Mouse (Mus musculus) granulocyte monocyte progenitor cell, adult 5-6 weeks (primary cell): ENCODE measurements around the gene Spn. TPM values are rescaled to one million over a fixed set of nuclear protein-coding genes. Genes with fewer than 3 reads are reported as not detected.

Experiments used
- ATAC-seq: replicated peaks from 2 replicates; pipeline ENCODE4 v1.8.0; 2016; ENCODE audit warnings: mild to moderate bottlenecking, moderate TSS enrichment, inconsistent platforms; ENCODE audit not compliant: poor library complexity, severe bottlenecking
- total RNA-seq, 2 experiments: library from RNA; stranded (forward) in 1 of 2; stranded (reverse) in 1 of 2; fragments of 200-712, 200-1000 nt in 1 of 2; fragments of >200 nt in 1 of 2; fragmentation: Nextera tagmentation in 1 of 2; gene quantifications; 2 replicates each; pipeline ENCODE4 v1.2.3; 2014 to 2017

Spn gene
- total RNA-seq, 2 experiments from 2014 or later: 159 to 356 TPM

GRCm38 (mm10) chr7:127084794-127085193, 52.8 kb downstream of the Spn start:
- no peak for ATAC-seq

DNA sequence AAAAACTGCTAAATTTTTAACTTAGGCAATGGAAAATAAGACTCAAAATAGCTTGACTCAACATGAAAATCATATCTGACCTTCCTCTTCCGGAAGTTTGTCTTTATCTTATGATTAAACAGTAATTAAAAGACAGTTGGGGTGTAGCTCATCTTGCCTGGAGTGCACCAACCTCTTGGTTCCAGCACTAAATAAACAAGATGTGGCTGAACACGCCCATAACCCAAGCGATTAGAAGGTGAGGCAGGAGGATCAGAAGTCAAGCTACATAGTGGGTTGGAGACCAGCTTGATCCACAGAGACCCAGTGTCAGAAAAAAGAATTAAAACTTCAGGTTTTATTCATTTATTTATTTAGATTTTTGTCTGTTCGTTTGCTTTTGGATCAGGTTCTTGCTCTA, 53.9 kb downstream of the Spn start:
- ATAC-seq: no peak

- no peak for ATAC-seq
Observed at GRCm38 (mm10) chr7:127082995-127083394, 54.6 kb downstream of the Spn start.

- 0 out of 2 replicates have a peak, but pooled peaks have one; percentile 6 for ATAC-seq
Observed at GRCm38 (mm10) chr7:127082271-127082670, 55.4 kb downstream of the Spn start.

Other genes with a start within 250 kb of the Spn start
- 27.9 and 31.9 TPM in 2 replicates for gene Tmem219, start 214.9 kb downstream of the Spn start, total RNA-seq (2014; fragmentation: Nextera tagmentation)
- gene Tmem219, start 214.9 kb downstream of the Spn start, total RNA-seq (2017): 20.0 and 26.5 TPM in 2 replicates
- gene Kctd13, start 208.9 kb downstream of the Spn start, total RNA-seq (2014; fragmentation: Nextera tagmentation): 12.4 and 23.1 TPM in 2 replicates
- 9.7 and 10.3 TPM in 2 replicates for gene Kctd13, start 208.9 kb downstream of the Spn start, total RNA-seq (2017)
- not detected in 2 replicates for gene Asphd1, start 188.2 kb downstream of the Spn start, total RNA-seq (2014; fragmentation: Nextera tagmentation)
- not detected in 2 replicates for gene Asphd1, start 188.2 kb downstream of the Spn start, total RNA-seq (2017)
- gene Sez6l2, start 187.3 kb downstream of the Spn start, total RNA-seq (2014; fragmentation: Nextera tagmentation): 3.4 and 6.4 TPM in 2 replicates
- gene Sez6l2, start 187.3 kb downstream of the Spn start, total RNA-seq (2017): 0.46 and 1.4 TPM in 2 replicates
- 72.3 and 78.9 TPM in 2 replicates for gene Cdipt, start 161.9 kb downstream of the Spn start, total RNA-seq (2014; fragmentation: Nextera tagmentation)
- 38.2 and 63.1 TPM in 2 replicates for gene Cdipt, start 161.9 kb downstream of the Spn start, total RNA-seq (2017)
- 1.1 and 2.7 TPM in 2 replicates for gene Cdiptos, start 161.7 kb downstream of the Spn start, total RNA-seq (2014; fragmentation: Nextera tagmentation)
- gene Cdiptos, start 161.7 kb downstream of the Spn start, total RNA-seq (2017): 0.26 and 1.1 TPM in 2 replicates
- gene Mvp, start 123.2 kb downstream of the Spn start, total RNA-seq (2014; fragmentation: Nextera tagmentation): 9.8 and 13.1 TPM in 2 replicates
- 17.7 and 22.1 TPM in 2 replicates for gene Mvp, start 123.2 kb downstream of the Spn start, total RNA-seq (2017)
- not detected in 2 replicates for gene Pagr1b, start 121.3 kb downstream of the Spn start, total RNA-seq (2014; fragmentation: Nextera tagmentation)
- 10.5 TPM in 1 of 2 replicates, not detected in the other for gene Pagr1b, start 121.3 kb downstream of the Spn start, total RNA-seq (2017)
- gene Pagr1a, start 120.5 kb downstream of the Spn start, total RNA-seq (2014; fragmentation: Nextera tagmentation): 17.5 and 50.8 TPM in 2 replicates
- gene Pagr1a, start 120.5 kb downstream of the Spn start, total RNA-seq (2017): 3.4 and 27.2 TPM in 2 replicates
- 2.3 and 28.3 TPM in 2 replicates for gene Gm42742, start 116.7 kb downstream of the Spn start, total RNA-seq (2014; fragmentation: Nextera tagmentation)
- gene Gm42742, start 116.7 kb downstream of the Spn start, total RNA-seq (2017): 32.7 and 35.4 TPM in 2 replicates
- gene Prrt2, start 116.6 kb downstream of the Spn start, total RNA-seq (2014; fragmentation: Nextera tagmentation): 1.8 and 6.9 TPM in 2 replicates
- gene Prrt2, start 116.6 kb downstream of the Spn start, total RNA-seq (2017): 0.43 and 1.6 TPM in 2 replicates
- gene Maz, start 110.8 kb downstream of the Spn start, total RNA-seq (2014; fragmentation: Nextera tagmentation): 143 and 169 TPM in 2 replicates
- 52.5 and 77.5 TPM in 2 replicates for gene Maz, start 110.8 kb downstream of the Spn start, total RNA-seq (2017)
- gene Kif22, start 95.4 kb downstream of the Spn start, total RNA-seq (2014; fragmentation: Nextera tagmentation): 26.2 and 29.2 TPM in 2 replicates
- 65.0 and 67.4 TPM in 2 replicates for gene Kif22, start 95.4 kb downstream of the Spn start, total RNA-seq (2017)
- gene Zg16, start 50.5 kb downstream of the Spn start, total RNA-seq (2014; fragmentation: Nextera tagmentation): not detected in 2 replicates
- 1.6 and 2.5 TPM in 2 replicates for gene Zg16, start 50.5 kb downstream of the Spn start, total RNA-seq (2017)
- 19.3 and 22.1 TPM in 2 replicates for gene AI467606, start 46.5 kb downstream of the Spn start, total RNA-seq (2014; fragmentation: Nextera tagmentation)
- 23.5 and 25.9 TPM in 2 replicates for gene AI467606, start 46.5 kb downstream of the Spn start, total RNA-seq (2017)
- gene Qprt, start 15.6 kb downstream of the Spn start, total RNA-seq (2014; fragmentation: Nextera tagmentation): 2.7 and 3.1 TPM in 2 replicates
- gene Qprt, start 15.6 kb downstream of the Spn start, total RNA-seq (2017): 0.21 and 1.6 TPM in 2 replicates
- 21.1 and 44.7 TPM in 2 replicates for gene Cd2bp2, start 58.2 kb upstream of the Spn start, total RNA-seq (2014; fragmentation: Nextera tagmentation)
- gene Cd2bp2, start 58.2 kb upstream of the Spn start, total RNA-seq (2017): 44.1 and 58.2 TPM in 2 replicates
- gene Tbc1d10b, start 70.6 kb upstream of the Spn start, total RNA-seq (2014; fragmentation: Nextera tagmentation): 27.0 and 33.2 TPM in 2 replicates
- gene Tbc1d10b, start 70.6 kb upstream of the Spn start, total RNA-seq (2017): 26.2 and 35.0 TPM in 2 replicates
- gene Mylpf, start 71.1 kb upstream of the Spn start, total RNA-seq (2014; fragmentation: Nextera tagmentation): 9.1 and 25.5 TPM in 2 replicates
- 1.2 and 4.3 TPM in 2 replicates for gene Mylpf, start 71.1 kb upstream of the Spn start, total RNA-seq (2017)
- gene Zfp553, start 95.2 kb upstream of the Spn start, total RNA-seq (2014; fragmentation: Nextera tagmentation): 6.0 and 18.7 TPM in 2 replicates
- gene Zfp553, start 95.2 kb upstream of the Spn start, total RNA-seq (2017): 11.4 and 12.0 TPM in 2 replicates
- gene Sept1, start 95.3 kb upstream of the Spn start, total RNA-seq (2014; fragmentation: Nextera tagmentation): 17.1 and 23.3 TPM in 2 replicates
- gene Sept1, start 95.3 kb upstream of the Spn start, total RNA-seq (2017): 29.1 and 33.3 TPM in 2 replicates
- gene Zfp771, start 106.5 kb upstream of the Spn start, total RNA-seq (2014; fragmentation: Nextera tagmentation): 4.9 and 7.8 TPM in 2 replicates
- 5.9 and 10.6 TPM in 2 replicates for gene Zfp771, start 106.5 kb upstream of the Spn start, total RNA-seq (2017)
- 99.5 and 126 TPM in 2 replicates for gene Dctpp1, start 122.9 kb upstream of the Spn start, total RNA-seq (2014; fragmentation: Nextera tagmentation)
- 68.9 and 72.0 TPM in 2 replicates for gene Dctpp1, start 122.9 kb upstream of the Spn start, total RNA-seq (2017)
- 63.0 and 70.4 TPM in 2 replicates for gene Sephs2, start 136.2 kb upstream of the Spn start, total RNA-seq (2014; fragmentation: Nextera tagmentation)
- gene Sephs2, start 136.2 kb upstream of the Spn start, total RNA-seq (2017): 158 and 176 TPM in 2 replicates
- gene Itgal, start 158.4 kb upstream of the Spn start, total RNA-seq (2014; fragmentation: Nextera tagmentation): 57.2 and 65.5 TPM in 2 replicates
- gene Itgal, start 158.4 kb upstream of the Spn start, total RNA-seq (2017): 22.4 and 27.1 TPM in 2 replicates
- gene Zfp768, start 207.8 kb upstream of the Spn start, total RNA-seq (2014; fragmentation: Nextera tagmentation): 3.7 and 9.6 TPM in 2 replicates
- gene Zfp768, start 207.8 kb upstream of the Spn start, total RNA-seq (2017): 5.5 and 6.2 TPM in 2 replicates
- 1.8 and 4.4 TPM in 2 replicates for gene Zfp747, start 238.2 kb upstream of the Spn start, total RNA-seq (2014; fragmentation: Nextera tagmentation)
- 6.2 and 13.4 TPM in 2 replicates for gene Zfp747, start 238.2 kb upstream of the Spn start, total RNA-seq (2017)
- gene 9130019O22Rik, start 249.3 kb upstream of the Spn start, total RNA-seq (2014; fragmentation: Nextera tagmentation): 2.7 and 3.7 TPM in 2 replicates
- gene 9130019O22Rik, start 249.3 kb upstream of the Spn start, total RNA-seq (2017): 4.1 and 5.5 TPM in 2 replicates